Mouse (Mus musculus) kidney, embryonic 15.5 days (tissue): Measurements from ENCODE around the gene Col4a2. TPM values are rescaled to one million over a fixed set of nuclear protein-coding genes. Genes with fewer than 3 reads are reported as not detected.

Source experiments
- ATAC-seq: fragments of 200-750 bp; cut with Nextera tagmentation; replicated peaks from 2 replicates; pipeline ENCODE4 v1.8.0; 2017; ENCODE audit warnings: moderate TSS enrichment; ENCODE audit not compliant: low FRiP score
- H3K27ac ChIP-seq: fragments of 300-500 bp; sonication (generic); 2 replicates; pipeline ENCODE4 v1.5.1; 2015; ENCODE audit warnings: mild to moderate bottlenecking, inconsistent platforms
- H3K27me3 ChIP-seq: fragments of 300-500 bp; sonication (generic); 2 replicates; pipeline ENCODE4 v1.6.1; 2015; ENCODE audit warnings: inconsistent platforms
- H3K36me3 ChIP-seq: fragments of 300-500 bp; sonication (generic); 2 replicates; pipeline ENCODE4 v1.6.1; 2015; ENCODE audit warnings: inconsistent platforms
- H3K4me1 ChIP-seq: fragments of 300-500 bp; sonication (generic); 2 replicates; pipeline ENCODE4 v1.6.1; 2015; ENCODE audit warnings: inconsistent platforms
- H3K4me2 ChIP-seq: fragments of 300-500 bp; sonication (generic); 2 replicates; pipeline ENCODE4 v1.6.1; 2015; ENCODE audit warnings: moderate library complexity, mild to moderate bottlenecking, inconsistent platforms
- H3K4me3 ChIP-seq: fragments of 300-500 bp; sonication (generic); replicated peaks from 2 replicates; pipeline ENCODE4 v1.5.1; 2015; ENCODE audit warnings: mild to moderate bottlenecking, inconsistent platforms
- H3K9ac ChIP-seq: fragments of 300-500 bp; sonication (generic); 2 replicates; pipeline ENCODE4 v1.6.1; 2015; ENCODE audit warnings: mild to moderate bottlenecking, inconsistent platforms
- H3K9me3 ChIP-seq: fragments of 300-500 bp; sonication (generic); replicated peaks from 2 replicates; pipeline ENCODE4 v1.6.1; 2016; ENCODE audit warnings: inconsistent platforms
- WGBS: fragments of 180-500 bp; shearing (Covaris S2); methylation state at CpG from one replicate; pipeline ENCODE4 v1.1.7; 2015; ENCODE audit warnings: mixed read lengths; 5-methylcytosine and 5-hydroxymethylcytosine counted together
- polyA plus RNA-seq: library from polyadenylated mRNA; unstranded; fragments of >200 nt; fragmentation: Nextera tagmentation; extraction: Ambion mirVana; gene quantifications from 2 replicates; pipeline ENCODE4 v1.2.1, GENCODE M21; 2015

Gene Col4a2
- polyA plus RNA-seq, 1 experiment from 2014 or later, result 116 TPM

GRCm38 (mm10) chr8:11279296-11279826 is 33.2 kb upstream of the Col4a2 start:
- Histone ChIP-seq H3K4me3 (0 out of 2 replicates have a peak overlapping the region, but pooled peaks have one; percentile 3), H3K9me3 (no peaks in the 10 kb centered on the region), H3K4me2 (peak overlapping the region; percentile 45), H3K27ac (peak overlapping the region; percentile 79), H3K9ac (no peak overlapping the region), H3K27me3 (no peaks in the 10 kb centered on the region), H3K36me3 (0 out of 2 replicates have a peak, but pooled peaks cover 10% of the 10 kb centered on the region), H3K4me1 (peaks cover 91% of the 10 kb centered on the region)
- peak; percentile 59 for ATAC-seq
- WGBS, result 46% methylated on average over 20 of the region's 20 CpGs

GRCm38 (mm10) chr8:11280721-11281268 is 31.8 kb upstream of the Col4a2 start:
- no peak overlapping the region for H3K4me2 ChIP-seq
- no peak overlapping the region for H3K9ac ChIP-seq
- no peaks in the 10 kb centered on the region for H3K27me3 ChIP-seq
- 0 out of 2 replicates have a peak, but pooled peaks cover 5% of the 10 kb centered on the region for H3K36me3 ChIP-seq
- H3K9me3 ChIP-seq, result no peaks in the 10 kb centered on the region
- ATAC-seq, result no peak
- H3K4me3 ChIP-seq, result no peak overlapping the region
- H3K4me1 ChIP-seq, result peaks cover 93% of the 10 kb centered on the region
- WGBS, result 65% methylated on average over 10 of the region's 10 CpGs
- H3K27ac ChIP-seq, result no peak overlapping the region

- no peaks in the 10 kb centered on the region for H3K27me3 ChIP-seq
- no peak overlapping the region for H3K9ac ChIP-seq
- H3K9me3 ChIP-seq, result no peaks in the 10 kb centered on the region
- WGBS, result 55% methylated on average over 10 of the region's 10 CpGs
- H3K27ac ChIP-seq, result peak overlapping the region; percentile 84
- H3K4me2 ChIP-seq, result peak overlapping the region; percentile 2
- ATAC-seq, result peak; percentile 50
- peaks cover 5% of the 10 kb centered on the region; the same call in 1 of the 2 replicates for H3K36me3 ChIP-seq
- H3K4me1 ChIP-seq, result peaks cover 88% of the 10 kb centered on the region
- no peak overlapping the region for H3K4me3 ChIP-seq
These were observed 30.5 kb upstream of the Col4a2 start for GRCm38 (mm10) chr8:11282139-11282538.

- Histone ChIP-seq H3K27ac (peak overlapping the region; percentile 84), H3K36me3 (peaks cover 5% of the 10 kb centered on the region; the same call in 1 of the 2 replicates), H3K4me2 (peak overlapping the region; percentile 2; the same call in 1 of the 2 replicates), H3K4me3 (no peak overlapping the region), H3K4me1 (peaks cover 83% of the 10 kb centered on the region), H3K27me3 (no peaks in the 10 kb centered on the region), H3K9ac (no peak overlapping the region), H3K9me3 (no peaks in the 10 kb centered on the region)
- WGBS, result 70% methylated on average over 7 of the region's 7 CpGs
- no peak for ATAC-seq
These were observed 29.9 kb upstream of the Col4a2 start for GRCm38 (mm10) chr8:11282696-11283095.

- no peak for ATAC-seq
- peaks cover 5% of the 10 kb centered on the region; the same call in 1 of the 2 replicates for H3K36me3 ChIP-seq
- H3K4me1 ChIP-seq, result peaks cover 81% of the 10 kb centered on the region
- no peaks in the 10 kb centered on the region for H3K27me3 ChIP-seq
- no peak overlapping the region for H3K9ac ChIP-seq
- peak overlapping the region; percentile 84 for H3K27ac ChIP-seq
- H3K9me3 ChIP-seq, result no peaks in the 10 kb centered on the region
- 52% methylated on average over 10 of the region's 10 CpGs for WGBS
- H3K4me2 ChIP-seq, result 0 out of 2 replicates have a peak overlapping the region, but pooled peaks have one; percentile 1
- H3K4me3 ChIP-seq, result no peak overlapping the region
These were observed 29.4 kb upstream of the Col4a2 start for GRCm38 (mm10) chr8:11283217-11283616.

GRCm38 (mm10) chr8:11285437-11285836 is 27.2 kb upstream of the Col4a2 start:
- no peak overlapping the region for H3K4me3 ChIP-seq
- ATAC-seq, result no peak
- H3K9me3 ChIP-seq, result no peaks in the 10 kb centered on the region
- peaks cover 5% of the 10 kb centered on the region; the same call in 1 of the 2 replicates for H3K36me3 ChIP-seq
- H3K27me3 ChIP-seq, result no peaks in the 10 kb centered on the region
- peak overlapping the region; percentile 5 for H3K27ac ChIP-seq
- WGBS, result 42% methylated on average over 4 of the region's 4 CpGs
- no peak overlapping the region for H3K9ac ChIP-seq
- H3K4me1 ChIP-seq, result peaks cover 81% of the 10 kb centered on the region
- H3K4me2 ChIP-seq, result no peak overlapping the region

- no peak overlapping the region for H3K9ac ChIP-seq
- H3K36me3 ChIP-seq, result no peaks in the 10 kb centered on the region; the same call in 1 of the 2 replicates
- no peak overlapping the region for H3K27ac ChIP-seq
- no peaks in the 10 kb centered on the region for H3K27me3 ChIP-seq
- H3K4me2 ChIP-seq, result no peak overlapping the region
- H3K4me3 ChIP-seq, result no peak overlapping the region
- no peaks in the 10 kb centered on the region for H3K9me3 ChIP-seq
- no peak for ATAC-seq
- WGBS, result 73% methylated on average over 3 of the region's 3 CpGs
- H3K4me1 ChIP-seq, result peaks cover 72% of the 10 kb centered on the region
These were observed 25.5 kb upstream of the Col4a2 start for GRCm38 (mm10) chr8:11287139-11287538.

- 48% methylated on average over 6 of the region's 6 CpGs for WGBS
- Histone ChIP-seq H3K9me3 (no peaks in the 10 kb centered on the region), H3K4me3 (no peak overlapping the region), H3K27me3 (no peaks in the 10 kb centered on the region), H3K36me3 (peaks cover 8% of the 10 kb centered on the region), H3K4me2 (no peak overlapping the region), H3K4me1 (peaks cover 67% of the 10 kb centered on the region), H3K27ac (no peak overlapping the region), H3K9ac (no peak overlapping the region)
- no peak for ATAC-seq
These were observed 24.3 kb upstream of the Col4a2 start for GRCm38 (mm10) chr8:11288286-11288685.

GRCm38 (mm10) chr8:11290533-11290932 is 22.1 kb upstream of the Col4a2 start:
- ATAC-seq, result no peak

GRCm38 (mm10) chr8:11292611-11293010 is 20.0 kb upstream of the Col4a2 start:
- no peak for ATAC-seq
- Histone ChIP-seq H3K9me3 (no peaks in the 10 kb centered on the region), H3K27ac (no peak overlapping the region), H3K36me3 (peaks cover 11% of the 10 kb centered on the region), H3K9ac (no peak overlapping the region), H3K4me1 (peaks cover 76% of the 10 kb centered on the region), H3K4me3 (no peak overlapping the region), H3K4me2 (no peak overlapping the region), H3K27me3 (no peaks in the 10 kb centered on the region)
- 23% methylated on average over 3 of the region's 3 CpGs for WGBS

More at GRCm38 (mm10) chr8:11290533-11290932, 22.1 kb upstream of the Col4a2 start:
- Histone ChIP-seq H3K27me3 (no peaks in the 10 kb centered on the region), H3K4me2 (no peak overlapping the region), H3K4me3 (no peak overlapping the region), H3K4me1 (peaks cover 63% of the 10 kb centered on the region), H3K9ac (no peak overlapping the region), H3K9me3 (no peaks in the 10 kb centered on the region), H3K27ac (no peak overlapping the region), H3K36me3 (peaks cover 11% of the 10 kb centered on the region)
- WGBS, result 12% methylated on average over 1 of the region's 1 CpGs

- Histone ChIP-seq H3K4me2 (no peak overlapping the region), H3K4me3 (no peak overlapping the region), H3K27me3 (no peaks in the 10 kb centered on the region), H3K27ac (no peak overlapping the region), H3K36me3 (peaks cover 11% of the 10 kb centered on the region), H3K9ac (no peak overlapping the region), H3K4me1 (peaks cover 81% of the 10 kb centered on the region), H3K9me3 (no peaks in the 10 kb centered on the region)
- WGBS, result 84% methylated on average over 10 of the region's 10 CpGs
- ATAC-seq, result no peak
These were observed 16.2 kb upstream of the Col4a2 start for GRCm38 (mm10) chr8:11296282-11296943.

GRCm38 (mm10) chr8:11297141-11297838 is 15.3 kb upstream of the Col4a2 start:
- H3K9me3 ChIP-seq, result no peaks in the 10 kb centered on the region
- no peaks in the 10 kb centered on the region for H3K27me3 ChIP-seq
- no peak overlapping the region for H3K4me2 ChIP-seq
- peaks cover 14% of the 10 kb centered on the region for H3K36me3 ChIP-seq
- no peak overlapping the region for H3K4me3 ChIP-seq
- no peak overlapping the region for H3K9ac ChIP-seq
- no peak for ATAC-seq
- H3K4me1 ChIP-seq, result peaks cover 88% of the 10 kb centered on the region
- H3K27ac ChIP-seq, result 0 out of 2 replicates have a peak overlapping the region, but pooled peaks have one; percentile 16
- WGBS, result 84% methylated on average over 8 of the region's 8 CpGs
